Mouse (Mus musculus) adrenal gland, postnatal 36 days (tissue): ENCODE measurements around the gene Cycs. TPM values are rescaled to one million over a fixed set of nuclear protein-coding genes. Genes with fewer than 3 reads are reported as not detected.
A peak's percentile ranks its signal among the peaks of the same experiment; 100 is the strongest.

Experiments used
- DNase-seq, 2 experiments: peaks; one replicate each; pipeline ENCODE4 v3.0.0; 2021; ENCODE audit warnings: mixed read lengths in 1 of 2
- microRNA-seq: library from miRNA; unstranded; fragments of <30 nt; microRNA quantifications from one replicate; pipeline ENCODE4 v1.2.0, GENCODE M21; 2021
- total RNA-seq, 2 experiments: library from RNA; stranded (reverse); gene quantifications; 2 replicates each; pipeline ENCODE4 v1.2.3; 2021

The Cycs gene
- total RNA-seq, 2 experiments from 2014 or later: 49.4 to 55.5 TPM

DNA sequence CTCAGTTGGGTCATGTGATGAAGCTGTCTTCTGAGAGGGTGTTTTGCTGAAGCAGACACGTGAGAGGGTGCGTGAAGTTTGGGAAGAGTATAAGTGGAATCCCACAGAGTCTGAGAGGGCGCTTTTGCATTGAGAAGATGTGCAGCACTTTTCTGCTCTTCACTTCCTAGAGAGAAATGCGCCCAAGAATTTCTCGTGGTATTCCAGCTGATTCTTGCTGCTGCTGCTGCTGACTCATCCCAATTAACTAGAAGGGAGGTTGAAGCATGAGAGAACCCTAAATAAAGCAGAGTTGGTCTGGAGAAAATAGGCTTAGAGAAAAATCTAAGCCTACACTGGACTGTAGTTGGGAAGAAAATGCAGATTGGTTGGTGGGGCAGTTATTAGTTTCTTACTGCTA is 17.3 kb downstream of the Cycs start:
- no peak for DNase-seq

DNA sequence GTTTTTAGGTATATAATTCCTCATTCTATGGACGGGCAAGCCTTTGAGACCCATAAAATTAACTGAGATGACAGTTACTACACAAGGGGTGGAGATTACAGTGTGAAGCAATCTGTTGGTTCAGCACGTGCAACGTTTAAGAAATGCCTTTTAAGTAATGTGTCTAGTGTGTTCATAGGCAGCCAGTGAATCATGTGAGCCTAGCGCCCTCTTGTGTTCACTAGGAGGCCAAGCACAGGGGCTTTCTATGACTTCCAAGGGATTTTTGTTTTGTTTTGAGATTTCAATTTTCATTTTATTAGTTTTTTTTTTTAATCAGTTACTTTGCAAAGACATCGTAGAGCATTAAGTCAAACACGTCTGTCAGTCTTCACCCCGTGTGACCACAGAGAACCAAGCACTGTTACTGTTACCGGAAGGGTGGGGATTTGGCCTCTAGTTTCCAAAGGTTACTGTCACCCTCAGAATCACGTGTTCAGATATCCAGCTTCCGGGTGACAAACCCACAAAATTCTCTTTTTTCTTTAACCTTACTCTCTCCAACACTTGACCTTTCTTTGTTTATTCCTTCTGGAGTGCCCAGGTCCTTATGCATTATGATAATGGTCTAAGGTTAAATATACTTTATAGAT is 20.8 kb downstream of the Cycs start:
- DNase-seq: peak in 1 of 2 experiments; percentile 56

DNA sequence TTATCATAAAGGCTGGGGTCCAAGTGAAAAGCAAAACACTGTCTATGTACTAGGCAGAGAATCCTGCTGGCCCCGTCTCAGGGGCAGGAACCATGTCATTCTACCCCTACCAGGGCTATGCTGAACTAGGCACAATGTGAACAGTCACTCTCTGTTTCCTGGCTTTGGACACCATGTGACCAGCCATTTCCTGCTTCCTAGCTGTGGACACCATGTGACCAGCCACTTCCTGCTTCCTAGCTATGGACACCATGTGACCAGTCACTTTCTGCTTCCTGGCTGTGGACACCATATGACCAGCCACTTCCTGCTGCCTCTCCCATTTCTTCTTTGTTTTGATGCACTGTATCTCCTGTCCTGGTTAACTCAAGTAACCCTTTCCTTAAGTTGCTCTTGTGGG is 23.8 kb downstream of the Cycs start:
- DNase-seq: no peak

DNA sequence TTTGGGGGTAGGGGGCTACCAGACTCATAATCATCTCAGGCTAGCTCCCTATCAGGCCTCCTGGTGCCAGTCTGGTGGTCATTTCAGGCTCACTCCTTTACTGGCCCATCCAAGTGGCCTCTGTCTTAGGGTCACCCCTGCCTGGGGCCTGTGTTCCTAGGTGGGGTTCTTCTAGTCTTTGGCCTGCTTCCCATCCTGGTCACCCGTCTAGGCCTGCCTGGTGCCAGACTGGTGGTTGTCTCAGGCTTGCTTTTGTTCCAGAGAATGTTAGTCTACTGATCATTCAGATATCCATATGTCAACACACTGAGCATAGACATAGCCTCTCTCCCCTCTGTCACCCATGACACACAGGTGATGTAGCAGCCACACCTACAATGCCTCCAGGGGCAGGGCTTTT is 26.7 kb downstream of the Cycs start:
- no peak for DNase-seq

DNA sequence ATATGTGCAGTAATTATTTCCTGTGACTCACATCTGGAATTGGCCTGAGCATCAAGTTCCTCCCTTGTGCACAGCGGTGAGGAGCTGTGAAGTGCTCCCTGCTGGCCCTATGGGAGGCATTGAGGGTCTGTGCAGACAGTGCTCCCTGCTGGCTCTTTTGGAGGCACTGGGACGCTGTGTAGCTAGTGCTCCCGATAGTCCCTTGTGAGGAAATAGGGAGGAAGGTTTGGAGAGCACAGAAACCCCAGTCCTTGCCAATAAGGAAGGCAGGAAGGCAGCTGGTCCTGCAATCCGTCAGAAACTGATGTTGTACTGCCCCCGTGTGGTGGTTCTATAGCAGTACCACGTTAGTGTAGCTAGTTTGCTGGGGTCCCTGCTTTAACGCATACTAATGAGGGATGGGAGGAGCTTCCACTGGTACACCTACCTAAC is 29.9 kb downstream of the Cycs start:
- peak; percentile 76 to 89 for DNase-seq

DNA sequence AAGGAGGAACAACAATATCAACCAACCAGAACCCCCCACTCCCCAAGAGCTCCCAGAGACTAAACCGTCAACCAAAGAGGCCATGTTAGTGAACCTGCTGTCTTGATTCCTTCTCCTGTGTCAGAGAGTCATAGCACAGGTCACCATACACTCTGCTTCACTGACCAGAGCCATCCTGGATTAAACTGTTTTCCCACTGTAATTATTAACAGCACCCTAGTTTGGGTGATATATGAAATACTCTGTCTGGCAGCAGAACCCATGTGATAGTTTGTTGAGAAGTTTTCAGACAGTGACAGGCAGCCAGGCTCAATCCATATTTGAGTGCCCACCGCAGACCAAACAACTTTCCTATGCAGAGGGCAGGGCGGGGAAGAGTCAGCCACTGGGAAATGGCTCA is 31.0 kb downstream of the Cycs start:
- DNase-seq: no peak

DNA sequence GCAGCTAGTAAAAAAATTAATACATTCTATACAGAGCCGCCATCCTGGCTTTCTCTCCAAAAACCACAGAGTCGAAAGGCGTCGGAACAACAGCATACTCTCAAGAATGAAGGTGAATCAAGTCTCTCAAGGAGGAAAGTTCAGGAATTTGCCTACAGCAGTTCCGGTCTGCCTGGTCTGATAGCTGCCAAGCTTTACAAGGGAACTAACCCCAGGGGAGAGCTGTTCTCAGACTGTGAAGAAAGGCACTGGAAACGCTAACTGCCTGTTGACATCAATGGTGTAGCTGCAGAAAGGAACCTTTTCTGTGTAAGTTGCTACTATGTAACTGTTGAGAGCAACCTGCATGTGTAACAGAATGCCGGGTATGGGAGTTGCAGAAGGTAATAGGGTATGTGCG is 34.4 kb downstream of the Cycs start:
- no peak for DNase-seq

DNA sequence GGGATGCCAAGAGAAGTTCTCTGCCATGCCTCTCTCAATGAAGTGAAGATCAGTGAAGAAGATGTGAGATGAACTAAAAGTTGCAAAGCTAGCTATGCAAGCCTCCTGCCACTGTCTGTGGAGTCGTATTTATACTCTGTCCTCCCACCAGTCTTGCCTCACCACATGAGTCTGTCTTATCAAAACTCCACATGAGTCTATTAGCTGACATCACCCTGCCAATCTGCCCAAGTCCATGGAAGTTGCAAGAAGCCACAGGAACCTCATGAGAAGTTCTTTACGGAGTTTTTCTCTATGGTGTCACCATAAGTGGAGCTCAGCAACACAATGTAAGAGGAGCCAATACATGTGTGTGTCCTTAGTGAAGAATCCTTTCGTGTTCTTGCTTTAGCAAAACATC is 35.3 kb downstream of the Cycs start:
- DNase-seq: no peak

DNA sequence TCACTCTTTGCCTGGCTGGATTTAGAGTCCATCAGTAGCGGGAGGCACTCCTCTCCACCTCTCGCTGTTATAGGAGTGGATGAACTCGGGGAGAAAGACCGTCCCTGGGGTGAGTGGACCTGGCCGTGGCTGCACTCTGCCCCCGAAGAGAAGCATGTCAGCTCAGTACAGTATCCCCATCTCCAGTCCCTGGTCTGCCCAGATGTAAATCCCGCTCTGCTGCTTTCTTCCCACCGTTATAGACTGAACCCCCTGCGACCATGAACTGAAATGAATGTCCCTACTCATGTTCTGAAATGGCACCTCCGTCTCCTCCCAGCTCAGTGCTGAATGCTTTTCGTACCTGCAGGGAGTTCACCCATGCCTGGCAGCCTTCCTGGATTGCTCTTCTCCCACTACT is 37.1 kb downstream of the Cycs start:
- DNase-seq: peak; percentile 28 to 51

DNA sequence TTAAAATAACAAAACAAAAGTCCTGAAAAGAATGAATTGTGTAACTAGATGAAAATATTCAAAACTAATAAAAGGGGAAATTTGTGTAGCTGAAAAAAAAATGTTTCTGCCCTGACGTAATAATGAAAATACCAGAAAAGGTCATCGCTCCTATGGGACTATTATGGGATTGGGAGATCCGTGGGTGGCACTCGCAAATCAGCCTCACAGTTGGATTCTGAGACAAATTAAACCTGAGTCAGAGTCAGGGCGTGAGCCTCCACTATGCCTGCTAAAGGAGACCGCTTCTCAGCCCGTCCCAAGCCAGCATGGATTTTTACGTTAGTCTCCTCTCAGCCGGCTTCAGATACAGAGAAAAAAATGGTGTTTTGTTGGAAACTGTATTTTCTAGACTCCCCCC is 38.9 kb downstream of the Cycs start:
- no peak for DNase-seq

DNA sequence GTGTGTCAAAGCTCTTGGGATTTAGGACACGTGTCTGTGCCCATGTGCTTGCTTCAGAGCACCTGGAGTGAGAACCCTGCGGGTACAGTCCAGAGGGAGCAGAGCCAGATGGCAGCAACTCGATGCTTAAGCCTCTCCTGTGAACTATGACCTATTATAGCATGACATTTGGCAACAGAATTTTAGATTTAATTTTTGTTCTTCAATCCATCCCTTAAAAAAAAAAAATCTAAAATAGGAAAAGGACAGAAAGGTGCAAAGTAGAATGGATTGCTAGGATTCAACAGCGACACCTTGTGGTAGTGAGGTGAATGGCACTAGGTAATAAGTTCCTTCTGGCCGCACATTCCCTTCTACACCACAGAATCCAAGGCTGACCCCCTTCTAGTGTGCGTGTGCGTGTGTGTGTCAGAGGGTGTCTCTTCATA is 39.7 kb downstream of the Cycs start:
- DNase-seq: peak; percentile 62 to 75

DNA sequence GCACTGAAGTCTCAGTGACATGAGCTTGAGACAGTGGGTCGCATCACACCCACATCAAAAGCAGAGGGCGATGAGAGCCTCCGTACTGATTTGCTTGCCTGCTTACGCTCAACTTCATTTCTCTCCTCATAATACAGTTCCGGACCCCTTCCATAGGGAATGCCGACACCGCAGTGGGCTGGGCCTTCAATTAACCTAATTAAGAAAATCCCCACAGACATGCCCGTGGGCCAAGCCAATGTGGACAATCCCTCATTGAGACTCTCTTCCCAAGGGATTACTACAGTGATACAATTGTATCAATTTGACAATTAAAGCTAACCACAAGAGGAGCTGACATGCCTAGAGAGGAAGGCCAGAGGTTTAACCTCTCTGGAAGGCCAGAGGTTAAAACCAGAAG is 40.5 kb downstream of the Cycs start:
- DNase-seq: no peak

DNA sequence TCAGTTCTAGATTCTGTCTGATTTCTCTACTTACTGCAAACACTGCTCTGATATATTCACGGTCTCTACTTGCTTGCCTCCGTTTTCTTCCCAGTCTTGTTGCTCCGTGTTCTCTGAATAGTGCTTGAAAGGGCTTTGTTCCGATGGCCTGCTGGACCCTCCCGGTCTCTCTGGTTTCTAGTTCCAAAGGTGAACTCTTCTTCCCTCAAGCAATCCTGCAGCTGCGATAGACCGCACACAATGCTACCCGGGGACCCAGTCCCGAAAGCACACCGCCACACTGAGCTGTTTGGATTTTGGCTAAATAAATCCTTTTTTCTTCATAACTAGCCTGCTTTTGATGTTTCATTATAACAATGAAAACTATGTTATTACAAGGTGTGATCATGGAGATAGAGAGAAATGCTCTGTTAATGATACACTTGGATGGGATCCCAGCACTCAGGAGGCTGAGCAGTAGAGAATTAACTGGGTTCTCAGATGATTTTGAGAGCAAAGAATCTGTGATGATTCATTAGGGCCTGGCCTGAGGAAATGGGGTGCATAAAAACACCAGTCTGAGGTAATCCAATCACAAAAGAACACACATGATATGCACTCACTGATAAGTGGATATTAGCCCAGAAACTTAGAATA is 42.0 kb downstream of the Cycs start:
- DNase-seq: no peak

DNA sequence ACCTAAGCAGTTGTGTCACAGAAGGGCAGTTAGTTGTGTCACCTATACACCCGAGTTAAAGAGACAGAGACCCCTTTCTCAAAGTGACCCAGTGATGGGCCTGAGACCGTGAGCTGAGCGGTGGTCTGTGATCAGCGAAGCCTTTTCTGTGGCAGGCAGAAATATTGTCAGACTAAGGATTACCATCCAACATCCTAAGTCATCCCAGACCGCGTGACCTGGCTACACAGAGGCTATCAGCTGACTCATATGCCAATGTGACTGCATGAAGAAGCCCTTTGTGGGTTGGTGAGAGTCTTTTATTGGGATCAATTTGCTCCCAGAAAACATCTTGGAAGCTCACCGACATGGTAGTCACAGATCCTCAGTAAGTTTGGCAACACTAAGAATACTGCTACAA is 43.6 kb downstream of the Cycs start:
- peak; percentile 44 to 53 for DNase-seq

DNA sequence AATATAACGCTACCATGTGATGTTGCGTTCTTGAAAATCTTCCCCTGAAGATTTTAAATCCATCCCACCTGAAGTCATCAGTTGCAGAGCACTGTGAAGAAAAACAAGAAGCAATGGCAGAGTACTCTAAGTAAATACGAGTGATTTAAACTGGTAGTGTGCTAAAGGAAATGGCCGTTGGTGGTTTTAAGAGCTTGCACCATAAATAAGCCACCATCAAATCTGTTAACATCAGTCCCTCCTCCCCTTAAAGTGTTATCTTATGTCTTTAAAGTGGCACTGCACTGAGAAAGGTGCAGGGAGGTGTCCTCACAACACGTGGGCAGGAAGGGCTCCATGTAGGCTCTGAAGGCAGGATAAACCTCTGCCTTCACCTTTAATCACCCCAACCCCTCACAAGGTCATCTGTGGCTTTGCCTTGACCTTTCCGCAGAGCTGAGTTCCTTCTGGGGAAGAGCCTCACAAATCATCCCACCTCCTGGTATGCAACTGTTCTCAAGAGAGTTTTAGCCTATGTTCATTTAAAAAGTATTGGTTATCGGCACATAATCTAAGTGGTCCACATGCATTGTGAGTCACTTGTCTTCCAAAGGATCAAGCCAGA is 44.7 kb downstream of the Cycs start:
- peak; percentile 41 to 54 for DNase-seq

DNA sequence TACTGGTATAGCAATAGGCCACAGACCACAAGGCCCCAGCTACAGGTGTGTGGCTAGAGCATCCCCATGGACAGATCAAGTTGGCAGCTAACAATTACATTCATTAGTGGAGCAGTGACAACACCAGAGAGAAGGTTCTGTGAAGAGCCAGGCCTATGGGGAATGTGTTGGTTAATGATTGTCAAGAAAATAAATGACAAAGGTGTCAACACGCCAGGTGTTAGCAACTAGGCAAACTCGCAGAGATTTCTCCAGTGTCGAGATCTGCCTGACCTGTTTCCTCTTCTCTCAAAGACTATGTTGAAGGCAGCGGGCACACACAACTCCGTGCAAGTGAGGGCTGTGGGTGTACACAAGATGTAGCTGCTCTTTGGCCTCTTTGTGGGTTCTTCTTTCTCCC is 46.2 kb downstream of the Cycs start:
- DNase-seq: no peak

DNA sequence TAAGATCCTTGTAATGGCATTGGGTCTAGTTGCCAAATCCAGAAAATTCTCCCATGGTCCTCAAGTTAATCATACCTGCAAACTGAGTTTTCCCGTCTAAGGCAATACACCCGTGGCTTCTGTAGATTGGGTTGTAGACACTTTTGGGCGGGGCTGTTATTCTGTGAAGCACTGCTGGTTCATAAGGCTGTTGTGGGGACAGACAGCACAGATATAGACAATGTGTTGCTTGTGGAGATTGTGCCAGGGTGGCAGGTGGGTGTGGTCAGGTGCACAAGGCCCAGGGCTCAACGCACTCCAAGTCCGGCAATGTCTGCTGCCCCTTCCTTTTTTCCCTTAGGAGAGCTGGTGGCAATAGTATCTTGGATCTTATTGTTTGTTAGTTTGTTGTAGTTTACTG is 48.0 kb downstream of the Cycs start:
- no peak for DNase-seq

Small RNA genes within 50 kb of the gene (microRNA-seq; reads per million reads assigned to microRNA genes)
- gene Mir6371: not detected

Other genes with a start within 250 kb of the Cycs start
- 10 to 100 TPM; 64.3 to 73.1 TPM for gene Osbpl3, start 110.3 kb downstream of the Cycs start, total RNA-seq
- under 1 TPM; 0.33 to 0.36 TPM for gene 4921507P07Rik, start 30.1 kb upstream of the Cycs start, total RNA-seq
- gene Npvf, start 87.9 kb upstream of the Cycs start, total RNA-seq: not detected